Mouse (Mus musculus): ENCODE measurements around the gene Eef1b2.

GRCm38 (mm10) chr1:63134530-63134929 is 42.1 kb upstream of the Eef1b2 start:
- no peak for TF ChIP-seq CTCF (IDR thresholded peaks at IDR 0.05; ENCODE audit: control insufficient read depth, insufficient read depth, insufficient read length)
- no peak for TF ChIP-seq MAX (IDR thresholded peaks at IDR 0.05)
- no peak for TF ChIP-seq CEBPB (IDR thresholded peaks at IDR 0.05; ENCODE audit: low read depth)
- TF ChIP-seq USF1 (IDR thresholded peaks at IDR 0.05; ENCODE audit: low read depth) = no peak
- TF ChIP-seq MYOD1 (IDR thresholded peaks at IDR 0.05; ENCODE audit: control insufficient read depth, insufficient read length, low read depth) = no peak
- no peak for TF ChIP-seq MYOG (IDR thresholded peaks at IDR 0.05; ENCODE audit: control insufficient read depth, extremely low read depth, insufficient read length)
